Mouse (Mus musculus): ENCODE data around the gene Rhd. TPM values are rescaled to one million over a fixed set of nuclear protein-coding genes. Genes with fewer than 3 reads are reported as not detected.

Gene Rhd
- polyA plus RNA-seq (2012; rRNA removed; ENCODE audit: low replicate concordance), result 0.29 and 0.81 TPM in 2 replicates

DNA sequence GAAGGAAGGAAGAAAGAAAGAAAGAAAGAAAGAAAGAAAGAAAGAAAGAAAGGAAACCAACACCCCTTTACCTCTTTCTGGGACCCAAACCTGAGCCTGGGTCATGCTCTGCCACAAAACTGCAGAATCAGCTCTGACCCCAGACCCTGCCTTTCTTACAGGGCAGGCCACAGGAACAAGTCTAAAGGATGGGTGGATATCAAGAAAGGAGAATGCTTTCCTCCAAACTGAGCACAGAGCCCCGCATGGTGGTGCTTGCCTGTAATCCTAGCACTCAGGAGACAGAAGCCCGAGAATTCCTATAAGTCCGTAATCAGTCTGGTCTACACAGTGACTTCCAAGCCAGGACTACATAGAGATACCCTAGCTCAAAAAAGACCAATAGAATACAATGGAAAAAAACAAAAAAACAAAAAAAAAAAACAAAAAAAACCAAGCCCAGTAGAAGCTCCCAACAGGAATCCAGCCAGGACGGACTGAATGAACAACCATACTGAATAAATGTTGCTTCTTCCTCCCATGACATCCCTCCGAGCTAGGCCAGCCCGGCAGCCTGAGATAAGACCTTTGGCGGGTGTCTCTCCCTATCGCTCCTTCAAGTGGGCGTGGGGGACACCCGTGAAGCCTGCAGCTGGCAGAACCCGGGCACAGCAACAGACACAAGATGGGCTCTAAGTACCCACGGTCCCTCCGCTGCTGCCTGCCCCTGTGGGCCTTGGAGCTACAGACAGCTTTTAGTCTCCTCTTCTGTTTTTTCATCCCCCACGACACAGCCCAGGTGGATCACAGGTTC lies at the start of gene Rhd:
Gene Rhd (plus strand): TSS at position 600 of the 793 bp plus-strand sequence.

DNA sequence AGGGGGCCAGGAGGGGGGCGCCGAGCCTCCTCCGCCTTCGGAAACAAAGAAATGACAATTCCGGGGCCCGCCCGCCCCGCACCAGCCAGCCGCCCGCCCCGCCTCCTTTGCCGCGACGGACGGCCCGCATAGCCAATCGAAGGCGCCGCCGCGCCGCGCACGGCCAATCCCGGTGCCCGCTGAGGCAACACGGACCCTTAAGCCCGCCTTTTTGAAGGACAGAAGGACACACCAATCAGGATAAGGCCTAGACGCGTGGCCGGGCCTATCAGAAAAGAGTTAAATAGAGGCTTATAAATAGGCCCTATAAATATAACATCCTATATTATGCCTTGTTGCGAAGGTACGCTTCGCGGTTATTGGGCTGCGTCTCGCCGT lies 11.1 kb upstream of the Rhd start, which contains the start of gene Maco1:
Gene Maco1 (minus strand): TSS at position 87 of the 378 bp plus-strand sequence.

DNA sequence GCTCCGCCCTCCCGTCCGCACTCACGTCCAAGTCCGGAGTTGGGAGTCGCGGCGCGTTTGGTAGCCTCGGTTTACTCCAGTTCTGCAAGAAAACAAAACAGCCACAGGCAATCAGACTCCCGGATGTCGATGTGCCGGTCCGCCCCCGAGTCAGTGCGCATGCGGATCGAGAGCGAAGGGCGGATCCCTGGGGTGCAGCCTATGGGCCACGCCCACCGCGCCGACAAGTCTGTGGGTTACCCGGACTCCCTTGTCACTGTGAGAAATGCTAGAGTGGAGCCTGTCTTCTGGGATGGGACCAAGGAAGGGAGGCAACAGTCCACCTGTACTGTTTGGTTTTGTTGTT lies 50.5 kb downstream of the Rhd start, which contains the start of gene Tmem50a:
Gene Tmem50a (minus strand): TSS at position 161 of the 346 bp plus-strand sequence.

DNA sequence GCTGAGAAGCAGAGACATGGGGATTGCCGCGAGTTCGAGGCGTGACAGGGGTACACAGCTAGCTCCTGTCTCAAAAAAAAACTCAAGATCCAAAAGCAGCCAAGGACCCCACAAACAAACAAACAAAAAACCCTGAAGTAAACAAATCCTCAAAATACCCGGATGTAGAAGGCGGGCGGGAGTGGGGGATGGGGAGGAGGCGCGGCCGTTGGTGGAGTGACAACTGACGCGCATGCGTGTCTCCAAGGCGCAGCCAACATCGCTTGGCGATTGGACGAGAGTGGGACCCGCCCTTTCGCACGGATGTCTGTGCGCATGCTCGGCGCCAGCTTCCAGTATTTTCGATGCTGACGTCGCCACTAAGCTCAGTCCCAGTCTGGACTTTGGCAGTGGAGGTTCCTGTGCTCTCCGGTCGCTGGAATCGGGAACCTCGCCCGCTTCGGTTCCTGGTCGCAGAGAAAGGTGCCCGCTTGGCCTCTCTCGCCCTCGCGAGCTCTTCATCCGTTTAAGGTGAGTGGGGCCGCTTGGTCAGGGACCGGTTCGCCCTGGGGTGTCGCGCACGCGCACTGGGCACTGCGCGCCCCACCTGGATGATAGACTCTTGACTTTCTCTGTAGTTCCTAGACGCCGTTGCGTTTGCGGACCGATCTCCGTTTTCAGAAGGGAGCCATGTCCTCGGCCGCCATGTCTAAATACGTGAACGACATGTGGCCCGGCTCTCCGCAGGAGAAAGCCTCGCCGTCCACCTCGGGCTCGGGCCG lies 59.1 kb downstream of the Rhd start, which contains the start of gene Rsrp1:
Gene Rsrp1 (plus strand): TSS at position 335 of the 761 bp plus-strand sequence.

DNA sequence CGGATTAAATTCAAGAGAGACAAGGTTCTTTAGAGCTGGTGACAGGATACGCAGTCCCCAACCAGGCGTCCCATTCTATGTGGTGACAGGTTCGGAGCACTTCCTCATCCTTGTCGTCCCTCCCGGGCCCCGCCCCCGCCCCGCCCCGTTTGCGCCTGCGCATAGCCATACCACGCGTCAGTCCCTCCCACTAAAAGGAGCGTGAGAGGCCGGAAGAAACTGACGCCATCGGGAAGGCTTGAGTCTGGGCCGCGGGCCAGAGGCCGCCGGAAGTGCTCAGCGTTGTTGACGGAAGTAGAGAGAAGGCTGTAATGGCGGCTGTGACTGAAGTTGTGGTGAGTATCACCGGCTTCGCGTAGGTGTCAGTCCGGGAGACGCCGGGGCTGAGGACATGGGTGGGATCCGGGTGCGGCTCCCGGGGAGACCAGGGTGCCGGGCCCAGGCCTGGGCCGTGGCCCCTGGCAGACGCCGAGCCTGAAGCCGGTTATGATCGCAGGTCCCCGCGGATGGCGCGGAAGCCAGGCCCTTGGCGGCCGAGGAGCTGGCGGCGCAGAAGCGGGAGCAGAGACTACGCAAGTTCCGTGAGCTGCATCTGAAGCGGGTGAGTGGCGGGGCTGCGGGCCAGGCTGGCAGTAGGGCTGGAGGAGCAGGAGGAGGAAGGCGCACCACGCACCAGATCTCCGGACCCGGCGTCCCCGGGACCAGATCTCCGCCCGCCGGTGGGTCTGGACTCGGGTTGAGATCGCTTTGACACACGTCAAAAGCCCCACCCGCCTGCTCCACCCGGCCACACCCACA lies 66.5 kb downstream of the Rhd start, which contains the start of gene Syf2:
Gene Syf2 (plus strand): TSS at position 215 of the 798 bp plus-strand sequence.

Other genes with a start within 250 kb of the Rhd start
- gene Man1c1, start 160.2 kb upstream of the Rhd start, polyA plus RNA-seq (2012; rRNA removed; ENCODE audit: low replicate concordance), result 6.9 and 14.0 TPM in 2 replicates
- 20.2 and 24.8 TPM in 2 replicates for gene Ldlrap1, start 96.5 kb upstream of the Rhd start, polyA plus RNA-seq (2012; rRNA removed; ENCODE audit: low replicate concordance)
- gene Maco1, start 11.2 kb upstream of the Rhd start, polyA plus RNA-seq (2012; rRNA removed; ENCODE audit: low replicate concordance), result 11.5 and 12.8 TPM in 2 replicates
- 157 and 161 TPM in 2 replicates for gene Tmem50a, start 50.5 kb downstream of the Rhd start, polyA plus RNA-seq (2012; rRNA removed; ENCODE audit: low replicate concordance)
- gene Rsrp1, start 59.1 kb downstream of the Rhd start, polyA plus RNA-seq (2012; rRNA removed; ENCODE audit: low replicate concordance), result 326 and 559 TPM in 2 replicates
- gene Syf2, start 66.4 kb downstream of the Rhd start, polyA plus RNA-seq (2012; rRNA removed; ENCODE audit: low replicate concordance), result 26.2 and 27.7 TPM in 2 replicates

Measured in subcutaneous adipose tissue, adult 2 months (tissue).